Mouse (Mus musculus): ENCODE results near the gene Rnf41. TPM values are rescaled to one million over a fixed set of nuclear protein-coding genes. Genes with fewer than 3 reads are reported as not detected.
A peak's percentile ranks its signal among the peaks of the same experiment; 100 is the strongest.

The Rnf41 gene
- polyA plus RNA-seq, 1 experiment from 2014 or later: 121 TPM

DNA sequence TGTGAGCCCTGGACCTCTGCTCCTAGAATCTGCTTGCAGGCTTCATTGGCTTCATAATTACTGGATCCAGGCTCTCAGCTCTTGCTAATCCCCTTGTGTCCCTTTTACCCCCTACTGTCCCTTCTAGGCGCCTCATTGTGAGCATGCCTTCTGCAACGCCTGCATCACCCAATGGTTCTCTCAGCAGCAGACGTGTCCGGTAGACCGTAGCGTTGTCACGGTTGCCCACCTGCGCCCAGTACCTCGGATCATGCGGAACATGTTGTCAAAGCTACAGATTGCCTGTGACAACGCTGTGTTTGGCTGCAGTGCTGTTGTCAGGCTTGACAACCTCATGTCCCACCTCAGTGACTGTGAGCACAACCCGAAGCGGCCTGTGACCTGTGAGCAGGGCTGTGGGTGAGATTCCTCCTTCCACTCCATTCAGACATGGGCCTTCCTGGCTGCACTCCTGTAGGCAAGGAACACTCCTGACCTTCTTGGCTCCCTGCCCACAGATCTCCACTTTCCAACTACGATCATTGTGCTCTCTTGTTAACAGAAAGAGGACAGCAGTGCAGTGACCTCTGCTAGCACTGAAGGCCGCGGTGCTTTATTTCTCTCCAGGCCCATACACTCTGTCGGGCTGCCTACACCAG is 23.8 kb downstream of the Rnf41 start:
- H3K9ac ChIP-seq (replicated peaks; ENCODE audit: low read depth, low read length): no peak overlapping the region
- WGBS: 72% methylated on average over 17 of the region's 17 CpGs
- peaks cover 34% of the 10 kb centered on the region for H3K36me3 ChIP-seq (ENCODE audit: control insufficient read depth, insufficient read depth)
- H3K27ac ChIP-seq (ENCODE audit: low read length): no peak overlapping the region
- H3K9me3 ChIP-seq (ENCODE audit: control insufficient read depth, low read length): no peaks in the 10 kb centered on the region
- no peaks in the 10 kb centered on the region for H3K27me3 ChIP-seq (replicated peaks; ENCODE audit: control insufficient read depth, insufficient read depth, low read length)
- H3K4me2 ChIP-seq (ENCODE audit: low read length): no peak overlapping the region
- no peak overlapping the region for H3K4me3 ChIP-seq (replicated peaks; ENCODE audit: low read length)
- no peaks in the 10 kb centered on the region for H3K4me1 ChIP-seq (replicated peaks; ENCODE audit: control insufficient read depth, insufficient read depth, low read length)
- no peak for ATAC-seq

- H3K27me3 ChIP-seq (replicated peaks; ENCODE audit: control insufficient read depth, insufficient read depth, low read length): no peaks in the 10 kb centered on the region
- H3K4me1 ChIP-seq (replicated peaks; ENCODE audit: control insufficient read depth, insufficient read depth, low read length): no peaks in the 10 kb centered on the region
- H3K4me3 ChIP-seq (replicated peaks; ENCODE audit: low read length): no peak overlapping the region
- no peak overlapping the region for H3K4me2 ChIP-seq (ENCODE audit: low read length)
- no peaks in the 10 kb centered on the region for H3K9me3 ChIP-seq (ENCODE audit: control insufficient read depth, low read length)
- ATAC-seq: no peak
- 87% methylated on average over 5 of the region's 5 CpGs for WGBS
- no peak overlapping the region for H3K27ac ChIP-seq (ENCODE audit: low read length)
- peaks cover 37% of the 10 kb centered on the region for H3K36me3 ChIP-seq (ENCODE audit: control insufficient read depth, insufficient read depth)
- no peak overlapping the region for H3K9ac ChIP-seq (replicated peaks; ENCODE audit: low read depth, low read length)
Measured at GRCm38 (mm10) chr10:128435873-128436272, 24.4 kb downstream of the Rnf41 start.

GRCm38 (mm10) chr10:128436376-128436775 is 24.9 kb downstream of the Rnf41 start:
- no peaks in the 10 kb centered on the region for H3K27me3 ChIP-seq (replicated peaks; ENCODE audit: control insufficient read depth, insufficient read depth, low read length)
- no peak overlapping the region for H3K27ac ChIP-seq (ENCODE audit: low read length)
- ATAC-seq: no peak
- 87% methylated on average over 8 of the region's 8 CpGs for WGBS
- no peak overlapping the region for H3K4me3 ChIP-seq (replicated peaks; ENCODE audit: low read length)
- H3K9ac ChIP-seq (replicated peaks; ENCODE audit: low read depth, low read length): no peak overlapping the region
- no peaks in the 10 kb centered on the region for H3K9me3 ChIP-seq (ENCODE audit: control insufficient read depth, low read length)
- H3K4me2 ChIP-seq (ENCODE audit: low read length): no peak overlapping the region
- H3K36me3 ChIP-seq (ENCODE audit: control insufficient read depth, insufficient read depth): peaks cover 36% of the 10 kb centered on the region
- no peaks in the 10 kb centered on the region for H3K4me1 ChIP-seq (replicated peaks; ENCODE audit: control insufficient read depth, insufficient read depth, low read length)

DNA sequence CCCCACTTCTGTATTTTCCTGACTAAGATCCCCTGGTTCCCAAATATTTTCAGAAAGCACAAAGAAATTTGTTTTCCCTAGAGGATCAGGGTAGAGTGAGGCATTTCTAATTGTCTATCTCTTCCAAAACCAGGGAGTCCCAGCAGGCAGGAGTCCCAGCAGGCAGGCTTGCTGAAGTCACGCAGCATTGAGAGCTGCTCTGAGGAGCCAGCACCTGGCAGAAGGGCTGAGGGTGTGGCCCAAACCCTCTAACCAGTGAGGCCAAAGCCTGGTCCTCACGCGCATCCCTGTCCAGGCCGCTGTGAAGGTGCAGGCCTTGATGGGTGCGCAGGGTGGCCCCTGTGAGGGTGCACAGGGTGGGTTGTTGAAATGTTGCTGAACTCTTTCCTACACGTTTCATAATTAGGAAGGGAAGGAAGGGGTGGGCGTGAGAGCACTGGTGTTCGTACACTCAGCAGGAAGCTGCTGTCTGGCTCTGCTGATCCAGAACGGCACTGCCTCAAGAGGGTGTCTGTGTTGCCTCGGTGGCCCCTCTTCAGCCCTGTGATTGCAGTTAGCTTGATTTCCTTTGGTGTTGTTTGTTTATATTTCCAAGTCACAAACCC is 27.3 kb downstream of the Rnf41 start:
- Histone ChIP-seq H3K9ac (replicated peaks; ENCODE audit: low read depth, low read length) (no peak overlapping the region), H3K27ac (ENCODE audit: low read length) (no peak overlapping the region), H3K9me3 (ENCODE audit: control insufficient read depth, low read length) (no peaks in the 10 kb centered on the region), H3K36me3 (ENCODE audit: control insufficient read depth, insufficient read depth) (peaks cover 35% of the 10 kb centered on the region), H3K4me1 (replicated peaks; ENCODE audit: control insufficient read depth, insufficient read depth, low read length) (no peaks in the 10 kb centered on the region), H3K27me3 (replicated peaks; ENCODE audit: control insufficient read depth, insufficient read depth, low read length) (no peaks in the 10 kb centered on the region), H3K4me2 (ENCODE audit: low read length) (no peak overlapping the region), H3K4me3 (replicated peaks; ENCODE audit: low read length) (no peak overlapping the region)
- ATAC-seq: no peak
- 88% methylated on average over 10 of the region's 10 CpGs for WGBS

DNA sequence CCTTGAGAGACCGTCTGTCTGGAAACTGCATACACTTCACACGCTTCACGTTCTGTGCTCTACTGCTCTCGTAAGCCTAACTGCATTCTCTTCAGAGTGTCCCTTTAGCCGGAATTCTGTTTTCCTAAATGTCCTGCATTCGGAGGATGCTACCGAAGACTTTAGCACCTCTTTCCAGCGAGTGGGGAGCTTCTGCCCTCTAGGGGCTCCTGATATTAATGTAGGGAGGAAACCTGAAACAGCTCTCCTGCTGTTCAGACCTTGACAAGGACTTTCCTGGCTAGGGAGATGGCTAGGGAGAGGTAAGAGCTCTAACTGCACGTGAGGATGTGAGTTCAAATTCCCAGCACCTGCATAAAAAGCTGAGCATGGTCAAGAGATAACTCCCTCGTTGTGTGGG is 28.9 kb downstream of the Rnf41 start:
- no peak overlapping the region for H3K4me2 ChIP-seq (ENCODE audit: low read length)
- H3K9me3 ChIP-seq (ENCODE audit: control insufficient read depth, low read length): no peaks in the 10 kb centered on the region
- no peak overlapping the region for H3K9ac ChIP-seq (replicated peaks; ENCODE audit: low read depth, low read length)
- H3K4me1 ChIP-seq (replicated peaks; ENCODE audit: control insufficient read depth, insufficient read depth, low read length): no peaks in the 10 kb centered on the region
- H3K4me3 ChIP-seq (replicated peaks; ENCODE audit: low read length): no peak overlapping the region
- H3K27ac ChIP-seq (ENCODE audit: low read length): no peak overlapping the region
- no peak for ATAC-seq
- 64% methylated on average over 10 of the region's 10 CpGs for WGBS
- H3K36me3 ChIP-seq (ENCODE audit: control insufficient read depth, insufficient read depth): peaks cover 33% of the 10 kb centered on the region
- H3K27me3 ChIP-seq (replicated peaks; ENCODE audit: control insufficient read depth, insufficient read depth, low read length): no peaks in the 10 kb centered on the region

GRCm38 (mm10) chr10:128441324-128442119 is 30.1 kb downstream of the Rnf41 start:
- Histone ChIP-seq H3K36me3 (ENCODE audit: control insufficient read depth, insufficient read depth) (peaks cover 23% of the 10 kb centered on the region), H3K27me3 (replicated peaks; ENCODE audit: control insufficient read depth, insufficient read depth, low read length) (no peaks in the 10 kb centered on the region), H3K9me3 (ENCODE audit: control insufficient read depth, low read length) (no peaks in the 10 kb centered on the region), H3K4me1 (replicated peaks; ENCODE audit: control insufficient read depth, insufficient read depth, low read length) (no peaks in the 10 kb centered on the region), H3K9ac (replicated peaks; ENCODE audit: low read depth, low read length) (no peak overlapping the region), H3K4me3 (replicated peaks; ENCODE audit: low read length) (no peak overlapping the region), H3K4me2 (ENCODE audit: low read length) (no peak overlapping the region), H3K27ac (ENCODE audit: low read length) (no peak overlapping the region)
- WGBS: 83% methylated on average over 10 of the region's 10 CpGs
- ATAC-seq: peak; percentile 43; the same call in 1 of the 2 replicates

DNA sequence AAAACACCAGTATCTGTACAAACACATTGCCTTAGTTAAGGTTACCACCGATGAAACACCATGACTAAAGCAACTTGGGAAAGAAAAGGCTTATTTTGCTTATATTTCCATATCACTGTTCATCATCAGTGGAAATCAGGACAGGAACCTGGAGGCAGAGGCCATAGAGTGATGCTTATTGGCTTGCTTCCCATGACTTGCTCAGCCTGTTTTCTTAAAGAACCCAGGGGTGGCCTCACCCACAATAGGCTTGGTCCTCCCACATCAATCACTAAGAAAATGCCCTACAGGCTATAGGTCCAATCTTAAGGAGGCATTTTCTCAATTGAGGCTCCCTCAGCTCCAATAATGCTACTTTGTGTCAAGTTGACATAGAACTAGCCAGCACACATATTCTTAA is 31.3 kb downstream of the Rnf41 start:
- H3K4me2 ChIP-seq (ENCODE audit: low read length): no peak overlapping the region
- H3K9me3 ChIP-seq (ENCODE audit: control insufficient read depth, low read length): no peaks in the 10 kb centered on the region
- no peaks in the 10 kb centered on the region for H3K27me3 ChIP-seq (replicated peaks; ENCODE audit: control insufficient read depth, insufficient read depth, low read length)
- no peak for ATAC-seq
- H3K9ac ChIP-seq (replicated peaks; ENCODE audit: low read depth, low read length): no peak overlapping the region
- H3K36me3 ChIP-seq (ENCODE audit: control insufficient read depth, insufficient read depth): peaks cover 17% of the 10 kb centered on the region
- 83% methylated on average over 1 of the region's 1 CpGs for WGBS
- no peak overlapping the region for H3K4me3 ChIP-seq (replicated peaks; ENCODE audit: low read length)
- no peaks in the 10 kb centered on the region for H3K4me1 ChIP-seq (replicated peaks; ENCODE audit: control insufficient read depth, insufficient read depth, low read length)
- no peak overlapping the region for H3K27ac ChIP-seq (ENCODE audit: low read length)

DNA sequence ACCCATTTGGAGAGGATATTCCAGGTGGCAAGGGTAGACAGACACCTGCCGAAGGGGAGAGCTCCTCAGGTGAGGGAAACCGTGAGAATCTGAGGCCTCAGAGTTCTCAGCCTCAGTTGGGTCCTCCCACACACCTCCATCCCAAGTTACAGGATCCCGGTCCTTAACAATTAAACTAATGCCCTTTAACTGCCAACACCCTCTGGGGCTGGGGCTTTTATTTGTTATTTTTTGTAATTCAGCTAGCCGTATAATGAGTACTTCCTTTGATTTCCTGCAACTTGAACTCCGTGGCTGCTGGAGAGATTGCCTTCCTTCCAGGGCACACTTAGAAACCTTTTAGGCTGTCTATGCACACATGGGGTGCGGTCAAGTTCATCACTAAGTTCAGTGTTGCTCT is 32.9 kb downstream of the Rnf41 start:
- H3K4me1 ChIP-seq (replicated peaks; ENCODE audit: control insufficient read depth, insufficient read depth, low read length): no peaks in the 10 kb centered on the region
- H3K9me3 ChIP-seq (ENCODE audit: control insufficient read depth, low read length): no peaks in the 10 kb centered on the region
- H3K27ac ChIP-seq (ENCODE audit: low read length): no peak overlapping the region
- no peaks in the 10 kb centered on the region for H3K27me3 ChIP-seq (replicated peaks; ENCODE audit: control insufficient read depth, insufficient read depth, low read length)
- no peak for ATAC-seq
- H3K9ac ChIP-seq (replicated peaks; ENCODE audit: low read depth, low read length): no peak overlapping the region
- WGBS: 76% methylated on average over 6 of the region's 6 CpGs
- no peak overlapping the region for H3K4me2 ChIP-seq (ENCODE audit: low read length)
- no peak overlapping the region for H3K4me3 ChIP-seq (replicated peaks; ENCODE audit: low read length)
- peaks cover 11% of the 10 kb centered on the region for H3K36me3 ChIP-seq (ENCODE audit: control insufficient read depth, insufficient read depth)

GRCm38 (mm10) chr10:128445407-128445806 is 34.0 kb downstream of the Rnf41 start:
- H3K27me3 ChIP-seq (replicated peaks; ENCODE audit: control insufficient read depth, insufficient read depth, low read length): no peaks in the 10 kb centered on the region
- no peaks in the 10 kb centered on the region for H3K4me1 ChIP-seq (replicated peaks; ENCODE audit: control insufficient read depth, insufficient read depth, low read length)
- peaks cover 7% of the 10 kb centered on the region; the same call in 1 of the 2 replicates for H3K36me3 ChIP-seq (ENCODE audit: control insufficient read depth, insufficient read depth)
- H3K27ac ChIP-seq (ENCODE audit: low read length): no peak overlapping the region
- no peaks in the 10 kb centered on the region for H3K9me3 ChIP-seq (ENCODE audit: control insufficient read depth, low read length)
- no peak overlapping the region for H3K4me3 ChIP-seq (replicated peaks; ENCODE audit: low read length)
- ATAC-seq: no peak
- WGBS: 96% methylated on average over 4 of the region's 4 CpGs
- H3K9ac ChIP-seq (replicated peaks; ENCODE audit: low read depth, low read length): no peak overlapping the region
- no peak overlapping the region for H3K4me2 ChIP-seq (ENCODE audit: low read length)

Measured in forebrain, embryonic 16.5 days (tissue).